ENCODE assay signal across 8 mouse cellular contexts in the genomic region with DNA sequence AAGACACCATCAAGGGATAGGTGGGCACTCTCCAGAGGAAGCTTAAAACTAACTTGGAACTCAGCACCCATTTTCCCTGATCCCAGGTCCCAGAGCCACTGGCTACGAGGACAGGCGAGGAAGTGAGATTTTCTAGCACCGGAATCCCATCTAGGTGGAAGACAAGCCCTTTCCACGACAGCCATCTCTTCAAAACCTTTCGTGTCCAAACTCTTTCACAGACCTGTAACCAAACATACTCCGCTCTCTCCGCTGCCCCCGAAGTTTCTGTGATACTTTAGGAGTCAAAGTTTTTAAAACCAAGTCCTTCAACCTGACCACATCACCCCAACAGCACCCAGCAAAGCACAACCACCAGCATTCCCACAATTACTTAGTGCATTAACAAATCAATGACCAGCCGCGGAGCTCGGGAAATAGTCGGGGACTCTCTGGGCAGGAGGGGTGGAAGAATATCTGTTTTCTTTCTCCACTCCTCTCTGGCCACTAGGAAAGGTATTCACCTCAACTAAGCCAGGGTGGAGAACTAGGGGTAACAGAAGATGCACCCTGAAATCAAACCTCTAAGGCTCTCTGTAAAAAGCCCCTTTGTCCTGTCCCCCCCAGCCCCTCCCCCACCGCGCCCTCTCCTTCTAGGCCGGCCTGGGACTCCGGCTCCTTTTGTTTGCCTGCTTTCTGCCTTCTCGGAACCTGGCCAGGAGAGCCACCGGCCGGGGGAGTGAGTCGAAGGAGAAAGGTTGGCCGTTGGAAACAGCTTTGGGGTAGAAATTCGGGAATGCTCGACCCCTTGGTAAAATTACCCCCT. TPM values are rescaled to one million over a fixed set of nuclear protein-coding genes. Genes with fewer than 3 reads are reported as not detected.
DNase-seq lines count a peak whose midpoint lies in the region; ATAC-seq and TF ChIP-seq lines count a peak whose summit lies in the region.

No protein-coding gene starts in this region.

- TF ChIP-seq CTCF in CH12.LX (conservative IDR thresholded peaks at IDR 0.05 in 1 of 2, IDR thresholded peaks at IDR 0.05 in 1 of 2; ENCODE audit: low read depth in 2 of 2, low read length in 2 of 2) = no peak

- TF ChIP-seq POLR2A in CH12.LX (IDR thresholded peaks at IDR 0.05; ENCODE audit: low read depth, low read length) = no peak

- no peak for TF ChIP-seq RAD21 in CH12.LX (IDR thresholded peaks at IDR 0.05; ENCODE audit: low read depth, low read length)

- in situ Hi-C loops in CH12.LX (cut with MboI; ENCODE audit: low pct_ligation_motif_present, low pct_unique_long_range_greater_than_20kb, low sequenced_read_pairs) = no loop called here

- peak; percentile 8; the same call in 1 of the 2 replicates for ATAC-seq in forebrain, embryonic 15.5 days (replicated peaks)

- WGBS in forebrain, embryonic 15.5 days = 1% methylated on average over 23 of the region's 23 CpGs
- WGBS in midbrain, embryonic 10.5 days = under 1% methylated on average over 23 of the region's 23 CpGs

- DNase-seq in cerebellum, postnatal 10 days = peak; percentile 50 to 52
- DNase-seq in cerebellum, adult 11 months = no peak
- DNase-seq in CH12.LX (ENCODE audit: extremely low read depth) = no peak
- DNase-seq in midbrain, embryonic 10.5 days (ENCODE audit: low spot score) = peak; percentile 67
- no peak for DNase-seq in spleen, adult 18-20 months
- DNase-seq in right cerebral cortex, postnatal 36 days (ENCODE audit: low spot score in 2 of 2) = no peak
- no peak for DNase-seq in frontal cortex, postnatal 10 days (ENCODE audit: low spot score in 2 of 2)

- dilution Hi-C loops in CH12.LX (cut with MboI; ENCODE audit: extremely low pct_ligation_motif_present, extremely low pct_unique_long_range_greater_than_20kb, low sequenced_read_pairs) = no loop called here

- H3K27me3 ChIP-seq in CH12.LX (replicated peaks) = peaks cover 22% of the 10 kb centered on the region
- H3K27me3 ChIP-seq in forebrain, embryonic 15.5 days = no peaks in the 10 kb centered on the region
- H3K27me3 ChIP-seq in midbrain, embryonic 10.5 days (ENCODE audit: low read depth, poor library complexity, severe bottlenecking) = peaks cover 82% of the 10 kb centered on the region

- peak overlapping the region; percentile 80 for H3K4me2 ChIP-seq in CH12.LX (ENCODE audit: insufficient read depth, low read depth, poor library complexity, severe bottlenecking)
- peak overlapping the region; percentile 86 for H3K4me2 ChIP-seq in forebrain, embryonic 15.5 days (replicated peaks)

- no peaks in the 10 kb centered on the region for H3K79me2 ChIP-seq in CH12.LX (replicated peaks; ENCODE audit: control insufficient read depth, extremely low read depth, insufficient read depth, poor library complexity, severe bottlenecking)

- H3K4me1 ChIP-seq in CH12.LX (ENCODE audit: control insufficient read depth in 1 of 2, insufficient read depth in 2 of 2) = peaks cover 6 to 18% of the 10 kb centered on the region in 2 experiments; a peak in 2 of 4 replicates
- peaks cover 57% of the 10 kb centered on the region for H3K4me1 ChIP-seq in forebrain, embryonic 15.5 days
- peaks cover 70% of the 10 kb centered on the region for H3K4me1 ChIP-seq in midbrain, embryonic 10.5 days

- no peaks in the 10 kb centered on the region for H3K36me3 ChIP-seq in CH12.LX (replicated peaks in 1 of 2; ENCODE audit: control insufficient read depth in 1 of 2, insufficient read depth in 1 of 2, low read length in 1 of 2)
- H3K36me3 ChIP-seq in forebrain, embryonic 15.5 days = no peaks in the 10 kb centered on the region
- no peaks in the 10 kb centered on the region for H3K36me3 ChIP-seq in midbrain, embryonic 10.5 days

- no peak overlapping the region for H3K27ac ChIP-seq in CH12.LX (ENCODE audit: insufficient read depth, low read depth)
- H3K27ac ChIP-seq in forebrain, embryonic 15.5 days (replicated peaks) = 0 out of 2 replicates have a peak overlapping the region, but pooled peaks have one; percentile 9
- H3K27ac ChIP-seq in midbrain, embryonic 10.5 days (replicated peaks) = peak overlapping the region; percentile 96

- no peak for TF ChIP-seq EP300 in CH12.LX (IDR thresholded peaks at IDR 0.05; ENCODE audit: low read length)

- H3K9me3 ChIP-seq in CH12.LX (replicated peaks; ENCODE audit: low read length) = no peaks in the 10 kb centered on the region
- H3K9me3 ChIP-seq in forebrain, embryonic 15.5 days = no peaks in the 10 kb centered on the region
- no peaks in the 10 kb centered on the region for H3K9me3 ChIP-seq in midbrain, embryonic 10.5 days (replicated peaks)

- no peak overlapping the region for H3K9ac ChIP-seq in CH12.LX (ENCODE audit: insufficient read depth, low read depth)
- H3K9ac ChIP-seq in forebrain, embryonic 15.5 days (replicated peaks) = peak overlapping the region; percentile 70

- H3K4me3 ChIP-seq in CH12.LX (replicated peaks in 1 of 3; ENCODE audit: low read depth in 2 of 3, low read length in 2 of 3, poor library complexity in 1 of 3) = no peak overlapping the region
- H3K4me3 ChIP-seq in forebrain, embryonic 15.5 days = peak overlapping the region; percentile 63
- H3K4me3 ChIP-seq in midbrain, embryonic 10.5 days = peak overlapping the region; percentile 76

TF ChIP-seq in CH12.LX, 34 proteins besides CTCF, POLR2A, EP300 and RAD21:
- no peak for TF ChIP-seq JUND (conservative IDR thresholded peaks at IDR 0.05; ENCODE audit: low read depth, low read length)
- no peak for TF ChIP-seq ELF1 (IDR thresholded peaks at IDR 0.05; ENCODE audit: low read depth, low read length)
- TF ChIP-seq E2F4 (IDR thresholded peaks at IDR 0.05; ENCODE audit: insufficient replicate concordance, low read depth, low read length) = no peak
- TF ChIP-seq RCOR1 (conservative IDR thresholded peaks at IDR 0.05; ENCODE audit: low read depth, low read length) = no peak
- TF ChIP-seq IRF4 (IDR thresholded peaks at IDR 0.05; ENCODE audit: low read depth, low read length) = no peak
- TF ChIP-seq UBTF (IDR thresholded peaks at IDR 0.05; ENCODE audit: low read depth, low read length) = no peak

RNA-seq across cellular contexts. Expression of gene Inava, which starts 0.9 kb away (rescaled TPM):
- total RNA-seq in CH12.LX (2012; rRNA removed) (0.34 and 0.42 TPM in 2 replicates), CH12.LX (2014; rRNA removed) (not detected in 2 replicates)
- polyA plus RNA-seq in CH12.LX (2012; ENCODE audit: insufficient read length, low read depth) = 0.11 and 0.34 TPM in 2 replicates
- polyA plus RNA-seq in forebrain, embryonic 15.5 days (2015; fragmentation: Nextera tagmentation; extraction: Ambion mirVana) = 4.4 and 6.6 TPM in 2 replicates
- polyA plus RNA-seq in midbrain, embryonic 10.5 days (2016; fragmentation: Nextera tagmentation; extraction: Ambion mirVana) = 17.6 and 18.8 TPM in 2 replicates

RNA-seq across cellular contexts. Expression of gene Mroh3, which starts 20.6 kb away (rescaled TPM):
- total RNA-seq in CH12.LX (2012; rRNA removed) (not detected in 2 replicates), CH12.LX (2014; rRNA removed) (not detected in 2 replicates)
- not detected in 2 replicates for polyA plus RNA-seq in CH12.LX (2012; ENCODE audit: insufficient read length, low read depth)
- not detected in 2 replicates for polyA plus RNA-seq in forebrain, embryonic 15.5 days (2015; fragmentation: Nextera tagmentation; extraction: Ambion mirVana)
- polyA plus RNA-seq in midbrain, embryonic 10.5 days (2016; fragmentation: Nextera tagmentation; extraction: Ambion mirVana) = 0.22 TPM in 1 of 2 replicates, not detected in the other

RNA-seq across cellular contexts. Expression of gene Gpr25, which starts 27.5 kb away (rescaled TPM):
- total RNA-seq in CH12.LX (2012; rRNA removed) = not detected in 2 replicates
- not detected in 2 replicates for total RNA-seq in CH12.LX (2014; rRNA removed)
- polyA plus RNA-seq in CH12.LX (2012; ENCODE audit: insufficient read length, low read depth) = not detected in 2 replicates
- polyA plus RNA-seq in forebrain, embryonic 15.5 days (2015; fragmentation: Nextera tagmentation; extraction: Ambion mirVana) = 0.34 and 0.41 TPM in 2 replicates
- polyA plus RNA-seq in midbrain, embryonic 10.5 days (2016; fragmentation: Nextera tagmentation; extraction: Ambion mirVana) = not detected in 2 replicates

Comparison
In these comparisons a context has a peak if more than half of its experiments do, and no peak if none do; other contexts are left out.
1. DNase-seq: peak in cerebellum, postnatal 10 days (2 of 2) and midbrain, embryonic 10.5 days (single experiment); none in cerebellum, adult 11 months (single experiment), CH12.LX (single experiment), spleen, adult 18-20 months (0 of 2), right cerebral cortex, postnatal 36 days (0 of 2) and frontal cortex, postnatal 10 days (0 of 2).
2. H3K4me3 ChIP-seq: peak in forebrain, embryonic 15.5 days (single experiment) and midbrain, embryonic 10.5 days (single experiment); none in CH12.LX (0 of 3).